Mouse (Mus musculus) kidney, adult 2 months (tissue): ENCODE results near the gene Snupn.
"Not testable (repeated sequence)": the region's sequence is repeated elsewhere in the genome, so short reads cannot be mapped to it uniquely, and the experiment has no call there.

Experiments used
- CTCF ChIP-seq: fragments of 200-500 bp; conservative IDR thresholded peaks from 2 replicates; pipeline ENCODE4 v1.5.1; 2011; ENCODE audit warnings: low read depth, mild to moderate bottlenecking, control low read depth, low read length, moderate library complexity, mixed read lengths; ENCODE audit not compliant: insufficient read depth, insufficient read length
- POLR2A ChIP-seq: fragments of 200-500 bp; IDR thresholded peaks from one replicate; pipeline ENCODE4 v1.6.1; 2011; ENCODE audit warnings: low read depth, low read length, control low read depth

DNA sequence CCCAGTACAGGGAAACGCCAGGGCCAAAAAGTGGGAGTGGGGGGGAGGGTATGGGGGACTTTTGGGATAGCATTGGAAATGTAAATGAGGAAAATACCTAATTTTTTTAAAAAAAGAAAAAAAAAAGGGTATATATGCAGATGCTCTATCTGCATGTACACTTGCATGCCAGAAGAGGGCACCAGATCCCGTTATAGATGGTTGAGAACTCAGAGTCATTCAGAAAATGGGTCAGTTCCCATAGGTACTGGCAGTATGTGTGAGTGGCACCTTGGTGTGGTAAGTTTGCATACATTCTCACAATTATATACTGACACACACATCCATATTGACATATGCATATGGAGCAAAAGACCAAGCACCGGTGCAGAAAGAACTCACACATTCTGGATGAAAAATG is 3.2 kb upstream of the Snupn start:
- not testable (repeated sequence) for TF ChIP-seq POLR2A
- peak; percentile 41 for TF ChIP-seq CTCF
